Mouse (Mus musculus): ENCODE measurements around the gene Txndc9. TPM values are rescaled to one million over a fixed set of nuclear protein-coding genes. Genes with fewer than 3 reads are reported as not detected.

Gene Txndc9
- polyA plus RNA-seq (2012; rRNA removed) = 11.3 and 12.0 TPM in 2 replicates

DNA sequence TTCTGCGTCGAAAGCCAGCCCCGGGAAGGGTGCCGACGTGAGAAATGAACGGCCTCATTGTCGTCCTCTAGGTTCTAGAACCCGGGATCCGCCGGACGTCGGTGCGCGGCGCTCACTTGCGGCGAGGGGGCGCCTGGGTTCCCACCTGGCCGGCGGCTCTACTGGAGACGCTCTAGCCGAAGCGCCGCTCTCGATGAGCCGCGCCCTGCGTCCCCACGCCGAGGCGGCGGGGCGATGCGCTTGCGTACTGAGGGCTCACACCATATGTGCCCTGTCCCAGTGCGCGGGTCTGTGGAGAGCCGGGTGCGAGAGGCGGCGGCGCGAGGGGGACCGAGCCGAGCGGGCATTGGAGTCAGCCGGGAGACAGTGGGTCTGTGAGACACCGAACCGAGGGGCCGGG, at the start of gene Txndc9, which contains the start of gene Eif5b:
Txndc9 (minus strand) TSS at position 27 of the 400 bp plus-strand sequence.
Eif5b (plus strand) TSS at position 144 of the 400 bp plus-strand sequence.
- under 1% methylated on average over 50 of the region's 50 CpGs for WGBS
- DNase-seq (ENCODE audit: low read depth, low spot score) = peak; percentile 73

DNA sequence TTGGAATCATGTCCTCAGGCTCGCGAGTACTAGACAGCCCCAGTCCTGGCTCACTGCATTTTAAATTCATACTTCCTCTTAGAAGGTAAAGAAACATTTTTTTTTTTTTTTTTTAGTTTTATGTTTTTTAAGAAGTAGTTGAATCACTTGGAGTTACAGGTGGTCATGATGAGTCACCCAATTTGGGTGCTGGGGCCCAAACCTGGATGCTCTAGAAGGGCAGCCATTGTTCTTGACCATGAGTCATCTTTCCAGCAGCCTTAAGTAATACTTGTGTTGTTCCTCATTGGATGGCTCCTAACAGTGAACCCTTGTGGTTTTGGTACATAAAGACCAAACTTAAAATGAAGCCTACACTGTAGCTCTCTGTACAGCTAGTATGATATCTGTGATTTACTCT, 41.2 kb upstream of the Txndc9 start:
- WGBS = 94% methylated on average over 2 of the region's 2 CpGs
- no peak for DNase-seq (ENCODE audit: low read depth, low spot score)

DNA sequence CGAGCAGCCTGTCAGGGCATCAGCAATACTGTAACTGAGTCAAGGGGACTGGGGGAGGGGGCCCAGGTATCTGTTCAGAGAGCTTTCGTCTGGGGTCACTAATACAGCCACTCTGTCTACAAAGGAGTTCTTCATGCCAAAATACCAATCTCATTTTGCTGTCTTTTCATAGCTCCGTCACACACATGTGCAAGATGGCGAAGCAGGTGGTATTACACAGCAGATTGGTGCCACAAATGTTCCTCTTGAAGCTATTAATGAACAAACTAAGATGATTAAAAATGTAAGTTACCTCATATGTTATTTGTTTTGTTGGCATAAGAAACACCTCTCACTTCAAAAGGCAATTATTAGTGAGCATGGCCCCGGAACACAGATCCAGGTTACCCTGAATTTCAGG, 39.7 kb upstream of the Txndc9 start:
- WGBS = 95% methylated on average over 5 of the region's 5 CpGs

DNA sequence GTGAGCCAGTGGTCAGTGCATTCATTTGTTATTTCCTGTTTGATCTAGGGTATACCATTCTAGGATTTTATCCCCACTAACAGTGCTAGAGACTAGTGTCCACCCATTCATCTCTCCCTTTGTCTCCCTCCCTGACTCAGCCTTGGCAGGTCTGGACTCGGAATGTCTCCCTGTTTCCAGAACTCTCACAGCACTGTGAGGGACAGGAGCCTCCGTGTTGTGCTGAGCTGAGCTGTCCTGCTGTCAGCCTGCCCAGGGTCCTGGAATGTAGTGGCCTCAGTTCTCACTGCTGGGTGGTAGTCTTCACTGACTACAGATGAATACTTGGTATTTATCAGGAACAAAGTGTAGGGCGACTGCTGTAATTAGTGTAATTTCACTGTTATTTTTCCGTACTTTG, 37.8 kb upstream of the Txndc9 start:
- DNase-seq (ENCODE audit: low read depth, low spot score) = no peak
- WGBS = 92% methylated on average over 4 of the region's 4 CpGs

More for the DNA sequence above, 39.7 kb upstream of the Txndc9 start:
- no peak for DNase-seq (ENCODE audit: low read depth, low spot score)

DNA sequence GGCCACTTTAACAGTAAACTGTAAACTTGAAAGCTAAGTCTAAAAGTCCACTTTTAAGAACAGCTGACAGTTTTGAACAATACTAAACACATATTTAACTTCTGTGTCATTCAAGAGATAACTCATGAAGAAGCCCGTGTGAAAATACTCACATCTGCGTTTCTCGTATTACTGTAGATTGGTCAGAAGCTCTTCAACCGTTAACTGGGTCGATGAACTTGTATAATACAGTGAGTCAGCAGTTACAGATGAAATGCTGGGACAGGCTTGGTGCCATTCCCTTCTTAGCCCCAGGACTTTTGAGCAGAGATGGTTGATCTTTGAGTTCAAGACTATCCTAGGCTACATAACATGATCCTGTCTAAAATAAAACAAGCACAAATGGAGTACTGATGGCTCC, 33.7 kb upstream of the Txndc9 start:
- WGBS = 53% methylated on average over 5 of the region's 5 CpGs
- DNase-seq (ENCODE audit: low read depth, low spot score) = peak; percentile 19

DNA sequence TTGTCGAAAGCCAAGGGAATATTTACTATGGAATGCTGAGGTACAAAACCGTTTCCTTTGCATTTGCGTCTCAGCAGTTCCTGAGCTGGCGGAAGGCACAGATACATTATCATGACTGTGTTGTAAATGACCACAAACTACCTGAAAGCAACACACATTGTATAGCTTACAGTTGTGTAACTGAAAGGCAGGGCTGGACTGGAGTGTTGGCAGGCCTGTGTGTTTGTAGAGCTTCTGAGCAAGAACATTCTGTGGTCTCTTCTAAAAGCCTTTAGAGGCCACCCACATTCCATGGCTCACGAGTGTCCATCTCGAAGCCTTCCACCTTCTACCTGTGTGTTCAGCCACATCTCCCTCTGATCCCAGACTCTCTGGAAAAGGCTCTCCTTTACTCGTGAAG, 29.6 kb upstream of the Txndc9 start:
- no peak for DNase-seq (ENCODE audit: low read depth, low spot score)
- WGBS = 92% methylated on average over 7 of the region's 7 CpGs

DNA sequence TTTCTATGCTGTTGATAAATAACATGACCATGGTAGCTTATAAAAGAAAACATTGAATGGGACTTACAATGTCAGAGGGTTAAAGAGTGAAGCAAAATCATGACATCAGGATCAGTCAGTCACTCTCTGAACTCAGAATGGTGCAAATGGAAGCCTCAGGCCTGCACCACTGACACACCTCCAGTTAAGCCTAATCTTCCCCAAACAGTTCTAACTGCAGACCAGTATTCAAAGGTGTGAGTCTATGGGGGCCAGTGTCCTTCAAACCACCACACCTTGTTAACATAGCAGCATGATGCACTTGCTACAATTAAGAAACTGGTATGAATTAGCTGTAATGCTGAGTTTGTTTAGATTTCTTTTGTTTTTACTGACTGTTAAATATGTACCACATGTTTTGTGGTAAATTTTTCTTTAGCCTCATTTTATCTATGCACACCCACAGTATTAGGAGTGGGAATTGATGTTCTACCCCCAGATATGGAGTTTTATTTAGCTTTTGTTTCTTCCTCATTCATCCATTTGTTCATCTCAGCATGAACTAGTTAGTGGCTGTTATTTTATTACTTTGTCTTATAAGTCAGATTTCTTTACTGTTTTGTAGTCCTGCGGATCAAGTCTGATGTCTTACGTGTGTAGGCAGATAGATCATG, 17.0 kb upstream of the Txndc9 start:
- no peak for DNase-seq (ENCODE audit: low read depth, low spot score)
- 91% methylated on average over 2 of the region's 2 CpGs for WGBS

DNA sequence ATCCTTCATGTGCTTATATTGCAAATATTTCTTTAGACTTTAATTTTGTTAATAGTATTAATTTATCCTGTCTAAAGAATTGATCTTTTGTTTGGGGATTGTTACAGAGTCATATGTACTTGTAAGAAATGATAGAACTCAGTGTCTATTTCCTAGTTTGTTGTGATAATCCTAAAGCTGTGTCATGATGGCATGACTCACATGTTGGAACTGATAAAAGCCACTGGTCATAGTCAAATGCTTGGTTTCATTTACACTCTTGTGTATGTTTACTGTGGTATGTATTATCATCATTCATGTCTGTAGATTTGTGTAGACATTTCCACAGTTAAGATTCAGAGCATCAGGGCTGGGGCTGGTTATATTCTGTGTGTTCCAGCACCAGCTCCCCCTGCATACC, 14.8 kb upstream of the Txndc9 start:
- no peak for DNase-seq (ENCODE audit: low read depth, low spot score)

DNA sequence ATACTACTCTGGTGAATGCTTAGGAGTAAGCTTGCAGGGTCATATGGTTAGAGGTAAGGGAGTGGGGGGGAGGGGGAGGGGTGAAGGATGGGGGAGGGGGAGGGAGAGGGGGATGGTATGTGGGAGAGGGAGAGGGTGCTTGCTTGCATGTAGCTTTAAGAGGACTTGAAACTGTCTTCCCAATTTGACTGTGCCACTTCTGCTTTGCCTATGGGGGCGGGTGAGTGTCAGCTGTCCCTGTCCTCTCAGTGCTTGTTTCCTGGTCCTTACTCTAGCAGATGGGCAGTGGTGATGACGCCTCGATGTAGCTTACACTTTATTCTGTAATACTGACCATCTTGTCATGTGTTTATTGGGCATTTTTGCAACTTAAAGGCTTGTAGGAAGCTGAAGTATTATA, 14.4 kb upstream of the Txndc9 start:
- 74% methylated on average over 3 of the region's 3 CpGs for WGBS
- no peak for DNase-seq (ENCODE audit: low read depth, low spot score)

DNA sequence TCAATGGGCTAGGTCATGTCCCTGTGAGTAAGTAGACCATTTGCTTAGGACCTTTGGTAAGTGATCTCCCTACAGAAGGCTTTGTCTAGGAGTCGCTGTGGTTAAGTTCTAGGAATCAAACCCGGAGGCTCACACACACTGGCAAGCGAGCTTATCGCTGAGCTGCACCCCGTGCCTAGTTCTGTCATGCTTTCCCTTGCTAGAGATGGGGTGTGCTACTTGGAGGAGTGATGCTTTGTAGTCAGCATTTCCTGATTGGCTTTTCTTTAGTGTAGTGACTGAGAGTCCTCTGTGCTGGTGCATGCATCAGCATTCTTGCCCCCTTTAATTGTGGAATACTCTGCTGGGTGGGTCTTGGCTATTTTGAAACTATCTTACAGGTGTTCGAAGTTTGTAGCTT, 14.0 kb upstream of the Txndc9 start:
- DNase-seq (ENCODE audit: low read depth, low spot score) = no peak
- WGBS = 84% methylated on average over 6 of the region's 6 CpGs

DNA sequence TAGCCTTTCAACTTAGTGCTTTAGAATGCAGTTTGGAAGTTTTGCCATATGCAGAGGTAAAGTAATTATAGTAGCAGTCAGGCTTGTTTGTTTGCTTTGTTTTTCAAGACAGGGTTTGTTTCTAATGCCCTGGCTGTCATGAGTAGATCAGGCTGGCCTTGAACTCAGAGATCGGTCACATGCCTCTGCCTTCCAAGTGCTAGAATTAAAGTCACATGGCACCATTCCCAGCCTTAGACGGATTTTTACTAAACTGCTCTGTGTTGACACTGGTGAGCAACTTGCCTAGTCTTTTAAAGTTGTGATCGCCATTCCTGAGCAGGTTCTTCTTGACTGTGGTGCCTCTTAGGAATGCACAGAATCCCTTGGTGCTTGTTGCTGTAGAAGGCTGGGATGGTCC, 9.0 kb upstream of the Txndc9 start:
- no peak for DNase-seq (ENCODE audit: low read depth, low spot score)

DNA sequence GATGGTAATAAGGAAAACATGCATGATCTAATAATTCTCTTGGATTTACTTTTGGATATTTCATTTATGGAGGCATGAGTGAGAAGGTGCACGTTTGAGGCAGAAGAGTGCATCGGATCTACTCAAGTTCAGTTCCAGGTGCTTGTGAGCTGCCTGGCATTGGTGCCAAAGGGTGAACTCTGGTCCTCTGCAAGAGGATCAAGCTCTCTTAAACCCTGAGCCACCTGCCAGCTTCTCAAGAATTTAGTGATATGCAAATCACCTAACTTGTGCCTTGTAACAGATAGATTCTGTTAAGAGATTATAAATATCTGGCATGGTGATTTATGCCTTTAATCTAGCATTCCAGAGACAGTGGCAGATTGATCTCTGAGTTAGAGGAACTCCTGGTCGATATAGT, 5.4 kb upstream of the Txndc9 start:
- DNase-seq (ENCODE audit: low read depth, low spot score) = no peak
- WGBS = 73% methylated on average over 3 of the region's 3 CpGs

More for the DNA sequence above, 9.0 kb upstream of the Txndc9 start:
- 52% methylated on average over 3 of the region's 3 CpGs for WGBS

DNA sequence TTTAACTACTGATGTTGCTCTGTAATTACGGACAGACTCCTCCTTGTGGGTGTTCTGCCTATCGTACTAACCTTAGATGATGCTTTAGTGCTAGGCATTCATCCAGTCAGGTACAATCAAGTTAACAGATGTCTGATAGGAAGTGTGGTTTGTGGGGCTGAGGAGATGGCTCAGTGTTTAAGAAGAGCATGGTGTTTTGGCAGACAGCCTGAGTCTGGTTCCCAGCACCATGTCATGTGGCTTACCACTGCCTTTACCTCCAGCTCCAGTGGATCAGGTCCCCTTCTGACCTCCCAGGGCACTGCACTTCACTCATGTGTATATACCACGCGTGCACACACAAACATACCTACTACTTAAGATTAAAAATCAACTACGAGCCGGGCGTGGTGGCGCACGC, 4.3 kb upstream of the Txndc9 start:
- 90% methylated on average over 9 of the region's 9 CpGs for WGBS

DNA sequence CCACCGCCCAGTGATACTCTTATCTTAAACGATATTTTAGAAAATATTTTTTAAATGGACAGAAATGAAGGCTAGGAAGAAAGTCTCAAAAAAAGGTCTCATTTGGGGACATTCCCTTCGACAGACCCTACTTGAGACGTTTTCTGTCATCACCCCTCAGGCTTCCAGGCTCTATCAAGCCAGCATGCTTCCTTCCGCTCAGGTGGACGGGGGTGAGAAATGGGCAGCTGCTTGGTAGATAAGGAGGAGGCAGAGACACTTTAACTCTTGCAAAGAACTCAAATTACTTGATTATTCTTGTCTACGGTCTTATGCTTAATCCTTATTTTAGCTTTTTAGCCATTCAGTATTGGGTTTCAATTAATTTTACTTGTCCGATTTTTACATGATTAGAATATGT, 3.2 kb upstream of the Txndc9 start:
- 92% methylated on average over 8 of the region's 8 CpGs for WGBS
- no peak for DNase-seq (ENCODE audit: low read depth, low spot score)

More for the DNA sequence above, 4.3 kb upstream of the Txndc9 start:
- no peak for DNase-seq (ENCODE audit: low read depth, low spot score)

DNA sequence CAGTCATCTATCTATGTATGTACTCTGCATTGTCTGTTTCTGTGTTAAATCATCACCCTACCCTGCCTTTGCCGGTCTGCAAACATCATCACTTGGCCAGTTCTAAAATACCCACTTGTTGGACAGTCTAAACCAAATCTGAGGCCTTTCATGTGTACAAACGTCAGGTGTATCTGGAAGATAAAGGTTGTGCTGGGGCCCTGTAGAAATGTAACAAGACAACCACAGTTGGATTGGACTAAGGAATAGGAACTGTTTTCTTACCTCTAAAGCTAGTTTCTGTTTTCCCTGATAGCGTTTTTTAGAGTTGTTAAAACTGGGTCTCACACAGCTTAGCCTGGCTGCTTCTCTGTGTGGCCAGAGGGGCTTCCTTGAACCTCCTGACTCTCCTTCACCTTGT, 1.9 kb upstream of the Txndc9 start:
- WGBS = 50% methylated on average over 3 of the region's 3 CpGs
- no peak for DNase-seq (ENCODE audit: low read depth, low spot score)

DNA sequence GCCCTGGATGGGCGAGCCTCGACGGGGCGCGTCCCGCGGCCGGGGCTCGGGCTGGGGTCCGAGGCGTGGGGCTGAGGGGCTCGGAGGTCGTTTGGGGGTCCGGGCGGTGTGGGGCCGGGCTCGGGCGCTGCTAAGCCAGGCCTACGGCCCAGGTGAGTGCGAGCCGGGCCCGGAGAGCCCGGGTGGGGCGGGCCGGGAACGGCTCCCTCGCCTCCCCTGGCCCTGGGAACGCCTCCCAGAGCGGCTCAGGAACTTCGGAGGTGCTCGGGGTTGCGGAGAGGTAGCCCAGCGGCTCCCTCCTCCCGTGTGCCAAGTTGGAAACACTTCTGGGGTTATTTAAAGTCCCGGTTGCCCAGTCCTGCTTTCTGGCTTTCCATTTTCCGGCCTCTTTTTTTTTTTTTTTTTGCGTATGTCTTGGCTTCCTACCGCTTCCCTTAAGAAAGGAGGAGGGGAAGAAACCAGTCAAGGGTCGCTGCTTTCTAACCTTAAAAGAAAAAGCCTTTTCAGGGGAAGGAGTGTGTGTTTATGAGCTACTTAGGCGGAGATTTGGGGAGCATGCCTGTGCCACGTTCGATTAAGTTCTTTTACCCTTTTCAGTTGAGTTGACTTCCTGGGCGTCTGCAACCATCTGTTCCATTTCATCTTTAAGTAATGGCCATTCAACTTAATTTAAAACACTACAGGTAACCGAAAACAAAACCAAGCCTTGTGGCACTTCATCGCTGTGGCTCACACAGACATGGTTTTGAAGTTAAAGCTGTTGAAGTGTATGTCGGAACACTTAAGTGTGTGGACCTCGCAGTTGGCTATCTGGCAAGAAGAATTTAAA, 892 bp upstream of the Txndc9 start:
- no peak for DNase-seq (ENCODE audit: low read depth, low spot score)
- 1% methylated on average over 44 of the region's 47 CpGs for WGBS

DNA sequence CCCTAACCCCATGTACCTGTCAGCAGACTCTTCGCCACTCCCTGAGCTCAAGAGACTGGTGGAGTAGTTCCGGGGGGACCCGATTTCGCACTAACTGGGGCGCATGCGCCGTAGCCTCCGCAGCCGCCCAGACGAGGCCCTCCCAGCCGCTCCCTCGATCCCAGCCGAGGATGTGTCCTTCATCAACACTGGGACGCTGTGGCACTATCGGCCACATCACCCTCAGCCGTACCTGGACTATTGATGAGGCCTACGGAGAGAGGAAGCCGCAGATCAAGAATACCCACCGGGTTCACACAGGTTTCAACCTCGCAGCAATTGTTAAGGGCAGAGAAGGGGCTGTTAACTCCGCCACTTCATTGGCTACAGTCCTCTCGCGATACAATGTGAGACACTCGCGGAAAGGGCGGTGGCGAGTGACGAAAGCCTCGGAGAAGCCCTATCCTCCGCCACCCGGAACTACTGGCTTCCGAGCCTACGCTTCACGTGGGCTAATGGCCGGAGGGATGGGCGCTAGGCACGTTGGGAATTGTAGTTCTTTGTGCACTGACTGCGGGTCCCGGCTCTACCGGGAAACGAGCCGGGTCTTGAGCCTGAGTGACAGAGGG, 712 bp downstream of the Txndc9 start:
- WGBS = under 1% methylated on average over 42 of the region's 42 CpGs

DNA sequence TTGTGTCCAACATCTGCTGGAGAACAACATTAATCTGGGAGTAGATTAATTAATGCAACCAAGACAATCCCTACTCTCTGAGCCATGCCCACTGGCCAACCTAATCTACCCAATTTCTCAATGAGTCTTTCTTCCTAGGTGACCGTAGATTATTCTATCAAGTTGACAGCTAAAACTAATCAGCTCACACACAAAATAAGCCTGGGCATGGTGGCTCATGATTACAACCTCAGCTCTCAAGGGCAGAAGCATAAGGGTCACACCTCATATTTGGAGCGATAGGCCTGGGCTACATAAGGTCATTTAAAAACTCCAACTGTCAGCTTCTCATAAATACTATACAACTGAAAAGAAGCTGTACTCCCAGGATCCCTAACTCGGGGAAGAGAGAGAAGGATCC, 1.5 kb downstream of the Txndc9 start:
- WGBS = 27% methylated on average over 3 of the region's 3 CpGs
- no peak for DNase-seq (ENCODE audit: low read depth, low spot score)

More for the DNA sequence above, 712 bp downstream of the Txndc9 start:
- DNase-seq (ENCODE audit: low read depth, low spot score) = peak; percentile 97

DNA sequence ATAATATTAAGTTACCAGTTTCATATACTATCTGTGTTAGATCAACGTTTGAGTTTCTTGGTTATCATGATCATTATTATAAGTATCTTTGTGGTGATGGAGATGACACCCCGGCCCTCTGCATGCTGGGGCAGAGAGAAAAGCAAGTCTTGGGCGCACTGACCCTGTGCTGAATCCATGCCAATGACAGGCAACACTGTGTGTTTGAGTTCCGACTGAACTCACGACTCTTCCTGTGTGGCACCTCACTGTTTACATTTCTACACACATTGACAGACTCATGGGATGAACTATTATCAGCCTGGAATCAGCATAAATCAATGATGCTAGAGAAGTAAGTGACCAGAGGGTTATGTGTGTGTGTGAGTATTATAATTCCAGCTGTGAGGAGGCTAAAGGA, 9.8 kb downstream of the Txndc9 start:
- DNase-seq (ENCODE audit: low read depth, low spot score) = no peak
- 67% methylated on average over 5 of the region's 5 CpGs for WGBS

DNA sequence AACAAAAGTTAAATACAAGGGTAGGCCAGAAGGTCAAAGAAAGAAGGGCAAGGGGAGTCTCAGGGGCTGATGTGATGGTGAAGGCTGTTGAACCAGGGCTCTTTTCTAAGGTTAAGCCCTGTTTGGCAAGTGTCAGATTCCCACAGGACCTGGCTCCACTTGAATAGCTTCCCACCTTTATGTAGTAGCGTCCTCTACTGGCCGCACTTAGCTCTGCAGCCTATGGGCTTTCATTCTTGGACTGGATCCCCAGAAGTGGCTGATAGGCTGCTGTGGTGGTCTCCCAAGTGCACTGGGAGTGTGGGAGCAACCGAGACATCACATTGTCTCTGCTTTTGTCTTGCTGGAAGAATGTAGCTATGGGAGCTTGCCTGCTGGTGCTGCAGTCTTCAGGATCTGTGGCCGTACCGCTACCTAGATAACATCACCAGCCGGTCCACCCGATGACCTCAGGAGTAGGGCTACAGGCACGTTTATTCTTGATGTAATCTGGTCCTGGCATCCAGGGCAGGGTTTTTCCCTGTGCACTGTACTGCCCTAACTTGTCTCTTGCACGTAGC, 11.8 kb downstream of the Txndc9 start:
- WGBS = 84% methylated on average over 9 of the region's 9 CpGs

More for the DNA sequence above, 11.8 kb downstream of the Txndc9 start:
- DNase-seq (ENCODE audit: low read depth, low spot score) = no peak

Data from large intestine, adult 2 months (tissue).